22 mouse cellular contexts compared by ENCODE assay signal in genomic region chr16:87623881-87624280, GRCm38 (mm10).
A peak's percentile ranks its signal among the peaks of the same experiment; 100 is the strongest.
DNase-seq lines count a peak whose midpoint lies in the region; ATAC-seq and TF ChIP-seq lines count a peak whose summit lies in the region.
"Had no signal": no experiment of that assay in that cellular context is flagged by ENCODE, and none has a peak within 500 bp of the region (broad histone marks: within the 10 kb centered on the region; RNA-seq: fewer than 3 reads in every experiment).

No protein-coding gene starts in this region.

- no peak overlapping the region for H3K4me2 ChIP-seq in intestine, embryonic 14.5 days (ENCODE audit: low read length)
- no peak overlapping the region for H3K4me2 ChIP-seq in intestine, embryonic 16.5 days (ENCODE audit: low read depth, low read length)
- H3K4me2 ChIP-seq: embryonic facial prominence, embryonic 13.5 days; embryonic facial prominence, embryonic 15.5 days; forebrain, embryonic 12.5 days had no signal

- 86% methylated on average over 5 of the region's 5 CpGs for WGBS in intestine, embryonic 14.5 days
- WGBS in intestine, embryonic 16.5 days: 91% methylated on average over 5 of the region's 5 CpGs

- no peak for TF ChIP-seq POLR2A in bone marrow macrophage, adult 2 months (IDR thresholded peaks at IDR 0.05; ENCODE audit: borderline replicate concordance, low read depth, low read length)

- H3K4me1 ChIP-seq in intestine, embryonic 14.5 days (replicated peaks; ENCODE audit: control insufficient read depth, insufficient read depth, low read length): no peaks in the 10 kb centered on the region
- no peaks in the 10 kb centered on the region for H3K4me1 ChIP-seq in intestine, embryonic 16.5 days (ENCODE audit: control insufficient read depth, insufficient read depth, low read length)
- peaks cover 16% of the 10 kb centered on the region for H3K4me1 ChIP-seq in bone marrow macrophage, adult 2 months (ENCODE audit: control insufficient read depth, insufficient read depth, low read length)
- H3K4me1 ChIP-seq: embryonic facial prominence, embryonic 13.5 days; embryonic facial prominence, embryonic 15.5 days; forebrain, embryonic 10.5 days; forebrain, embryonic 12.5 days had no signal

- H3K36me3 ChIP-seq in intestine, embryonic 14.5 days (ENCODE audit: control insufficient read depth, insufficient read depth, low read length): no peaks in the 10 kb centered on the region
- no peaks in the 10 kb centered on the region; the same call in 1 of the 2 replicates for H3K36me3 ChIP-seq in intestine, embryonic 16.5 days (ENCODE audit: control insufficient read depth, insufficient read depth, low read length)
- H3K36me3 ChIP-seq: embryonic facial prominence, embryonic 13.5 days; embryonic facial prominence, embryonic 15.5 days; forebrain, embryonic 10.5 days; forebrain, embryonic 12.5 days had no signal

- no peak for ATAC-seq in intestine, embryonic 14.5 days (replicated peaks; ENCODE audit: low FRiP score, low TSS enrichment, low read depth)
- ATAC-seq in intestine, embryonic 16.5 days: no peak
- ATAC-seq: forebrain, embryonic 14.5 days; forebrain, embryonic 16.5 days had no signal

- no peak overlapping the region for H3K9ac ChIP-seq in intestine, embryonic 14.5 days (ENCODE audit: low read length)
- H3K9ac ChIP-seq in intestine, embryonic 16.5 days (ENCODE audit: low read depth, low read length): no peak overlapping the region
- H3K9ac ChIP-seq: embryonic facial prominence, embryonic 13.5 days; embryonic facial prominence, embryonic 15.5 days; forebrain, embryonic 12.5 days had no signal

- H3K4me3 ChIP-seq in intestine, embryonic 14.5 days (ENCODE audit: low read depth, low read length): no peak overlapping the region
- H3K4me3 ChIP-seq in intestine, embryonic 16.5 days (ENCODE audit: low read length): no peak overlapping the region
- H3K4me3 ChIP-seq in bone marrow macrophage, adult 2 months (ENCODE audit: insufficient read depth, low read length): no peak overlapping the region
- H3K4me3 ChIP-seq: embryonic facial prominence, embryonic 13.5 days; embryonic facial prominence, embryonic 15.5 days; erythroblast, embryonic 14.5 days; forebrain, embryonic 10.5 days; forebrain, embryonic 12.5 days had no signal

- H3K27ac ChIP-seq in intestine, embryonic 14.5 days (ENCODE audit: low read depth): no peak overlapping the region
- no peak overlapping the region for H3K27ac ChIP-seq in intestine, embryonic 16.5 days (ENCODE audit: low read length)
- peak overlapping the region; percentile 97 for H3K27ac ChIP-seq in bone marrow macrophage, adult 2 months (ENCODE audit: insufficient read depth, low read depth, low read length)
- H3K27ac ChIP-seq: embryonic facial prominence, embryonic 13.5 days; embryonic facial prominence, embryonic 15.5 days; forebrain, embryonic 10.5 days; forebrain, embryonic 12.5 days had no signal

- TF ChIP-seq CTCF in bone marrow macrophage, adult 2 months (IDR thresholded peaks at IDR 0.05; ENCODE audit: low read depth, low read length): no peak

- H3K27me3 ChIP-seq in intestine, embryonic 14.5 days (replicated peaks; ENCODE audit: control insufficient read depth, insufficient read depth, low read length): no peaks in the 10 kb centered on the region
- H3K27me3 ChIP-seq in intestine, embryonic 16.5 days (replicated peaks; ENCODE audit: control insufficient read depth, insufficient read depth, low read length): no peaks in the 10 kb centered on the region
- H3K27me3 ChIP-seq: embryonic facial prominence, embryonic 13.5 days; embryonic facial prominence, embryonic 15.5 days; forebrain, embryonic 12.5 days had no signal

- 0 out of 2 replicates have a peak, but pooled peaks cover 6% of the 10 kb centered on the region for H3K9me3 ChIP-seq in intestine, embryonic 14.5 days (ENCODE audit: control insufficient read depth, low read length)
- peaks cover 10% of the 10 kb centered on the region for H3K9me3 ChIP-seq in intestine, embryonic 16.5 days (ENCODE audit: control insufficient read depth, low read length)

- peak; percentile 33 for DNase-seq in intestine, embryonic 14.5 days (ENCODE audit: low spot score)
- no peak for DNase-seq in ovary, postnatal 10 days (ENCODE audit: low spot score)
- DNase-seq in spleen, postnatal 36 days (ENCODE audit: low spot score in 2 of 2): no peak
- DNase-seq: adrenal gland, adult 2 months; adrenal gland, postnatal 10 days; adrenal gland, postnatal 25 days; cerebellum, adult 11 months; cerebellum, adult 18-20 months; cerebellum, adult 8-10 months; cerebellum, adult 9-11 months; cerebellum, postnatal 14 days; cerebellum, postnatal 36 days; embryo, embryonic 11 days had no signal
